Mouse (Mus musculus): Measurements from ENCODE around the gene Bbs4.

DNA sequence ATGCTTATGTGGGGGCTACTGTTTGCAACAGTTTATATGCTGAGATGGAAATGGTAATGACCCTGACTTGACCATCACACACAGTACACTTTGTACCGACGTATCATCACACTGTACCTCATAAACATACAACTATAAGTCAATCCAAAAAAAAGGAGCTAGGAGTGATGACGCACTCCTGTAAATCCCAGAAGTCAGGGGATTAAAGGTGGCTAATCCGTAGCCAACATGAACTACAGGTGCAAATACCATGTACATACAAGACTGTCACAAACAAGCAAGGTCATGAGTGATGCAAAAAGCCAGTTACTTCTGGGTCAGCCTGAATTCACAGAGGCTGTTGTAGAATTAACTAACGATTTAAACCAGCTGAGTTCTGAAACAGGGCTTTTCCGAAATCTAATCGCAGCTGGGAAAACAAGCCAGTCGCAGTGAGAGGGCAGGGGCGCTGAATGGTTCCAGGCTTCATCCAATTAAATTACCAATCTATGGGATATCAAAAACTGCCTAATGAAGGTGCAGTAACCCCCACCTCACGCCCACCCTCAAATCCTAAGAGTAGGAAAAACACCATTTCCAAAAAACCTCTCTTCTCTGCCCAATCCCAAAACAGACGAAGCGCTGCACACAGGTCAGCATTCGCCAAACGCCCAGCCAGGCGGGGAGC lies 589 bp downstream of the Bbs4 start:
- TF ChIP-seq ZKSCAN1 (IDR thresholded peaks at IDR 0.05; ENCODE audit: low read depth, low read length) (no peak), MAX (IDR thresholded peaks at IDR 0.05; ENCODE audit: low read length) (no peak), GABPA (IDR thresholded peaks at IDR 0.05; ENCODE audit: low read depth, low read length) (no peak), POLR2A (IDR thresholded peaks at IDR 0.05; ENCODE audit: control insufficient read depth in 1 of 2, insufficient read depth in 1 of 2, low read depth in 1 of 2, low read length in 2 of 2, poor library complexity in 1 of 2) (no peak), CTCF (IDR thresholded peaks at IDR 0.05 in 2 of 3, conservative IDR thresholded peaks at IDR 0.05 in 1 of 3; ENCODE audit: control insufficient read depth in 1 of 3, insufficient read depth in 1 of 3, low read depth in 2 of 3, low read length in 3 of 3, poor library complexity in 1 of 3, severe bottlenecking in 1 of 3) (no peak), CHD2 (IDR thresholded peaks at IDR 0.05; ENCODE audit: low read length) (no peak), USF1 (IDR thresholded peaks at IDR 0.05; ENCODE audit: low read depth, low read length) (no peak), TAL1 (IDR thresholded peaks at IDR 0.05; ENCODE audit: low read length) (no peak), CHD1 (IDR thresholded peaks at IDR 0.05; ENCODE audit: low read depth, low read length) (no peak)
